Mouse (Mus musculus) heart, postnatal 14 days (tissue): ENCODE measurements around the gene Muc2. TPM values are rescaled to one million over a fixed set of nuclear protein-coding genes. Genes with fewer than 3 reads are reported as not detected.
A peak's percentile ranks its signal among the peaks of the same experiment; 100 is the strongest.

Experiments
- DNase-seq, 2 experiments: peaks; one replicate each; pipeline ENCODE4 v3.0.0; 2021 to 2022
- intact Hi-C: fragments of 180-260 bp; cut with DNase I; formaldehyde crosslinking; loops from one replicate; pipeline ENCODE4 v1.15.1; 2025
- total RNA-seq, 2 experiments: library from RNA; stranded (reverse); gene quantifications; 2 replicates each; pipeline ENCODE4 v1.2.3; 2021

The Muc2 gene
- total RNA-seq, 2 experiments from 2014 or later = 0.10 to 0.26 TPM

DNA sequence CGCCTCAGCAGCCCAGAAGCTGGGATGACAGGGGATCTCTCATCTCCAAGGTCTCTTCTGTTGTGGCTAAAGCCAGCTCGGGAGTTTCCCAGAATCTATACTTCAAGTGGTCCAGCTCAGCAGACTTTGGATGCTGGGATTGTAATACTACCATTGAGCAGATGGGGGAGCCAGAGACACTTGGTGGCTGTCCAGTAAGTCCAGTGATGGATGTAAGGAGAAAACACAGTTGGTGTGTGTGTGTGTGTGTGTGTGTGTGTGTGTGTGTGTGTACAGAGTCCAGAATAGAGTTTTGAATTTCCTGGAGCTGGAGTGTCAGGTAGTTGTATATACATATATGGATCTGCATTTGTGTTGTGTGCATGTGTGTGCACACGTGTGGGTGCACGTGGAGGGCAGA lies 65.7 kb downstream of the Muc2 start:
- peak; percentile 57 to 77 for DNase-seq
- intact Hi-C loops = loop anchor here (1.0 kb wide), 1 partner anchor 169 kb away; no protein-coding TSS in a partner anchor

GRCm38 (mm10) chr7:141758291-141758690 lies 68.2 kb downstream of the Muc2 start:
- no peak for DNase-seq
- intact Hi-C loops = no loop called here

- no peak for DNase-seq
- intact Hi-C loops = no loop called here
Measured at GRCm38 (mm10) chr7:141770521-141770920, 80.4 kb downstream of the Muc2 start.

DNA sequence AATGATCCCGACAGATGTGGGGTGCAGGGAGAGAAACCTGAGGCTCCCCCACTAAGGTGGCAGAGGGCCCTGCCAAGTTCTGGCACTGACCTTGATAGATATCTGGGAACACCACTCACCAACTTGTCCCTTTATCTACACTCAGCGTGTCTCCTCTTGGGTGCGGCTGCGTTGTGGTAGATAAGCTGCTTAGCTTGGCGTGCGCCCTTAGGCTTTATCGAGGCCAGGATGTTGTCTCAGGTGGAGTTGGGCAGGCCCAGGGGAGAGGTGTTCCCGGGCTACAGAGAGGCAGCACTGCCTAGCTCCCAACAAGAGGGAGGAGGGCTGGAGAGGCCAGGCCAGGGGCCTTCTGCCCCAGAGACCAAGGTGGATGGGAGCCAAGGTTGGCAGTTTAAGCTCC lies 80.8 kb downstream of the Muc2 start:
- intact Hi-C loops = no loop called here
- peak in 1 of 2 experiments; percentile 4 for DNase-seq

DNA sequence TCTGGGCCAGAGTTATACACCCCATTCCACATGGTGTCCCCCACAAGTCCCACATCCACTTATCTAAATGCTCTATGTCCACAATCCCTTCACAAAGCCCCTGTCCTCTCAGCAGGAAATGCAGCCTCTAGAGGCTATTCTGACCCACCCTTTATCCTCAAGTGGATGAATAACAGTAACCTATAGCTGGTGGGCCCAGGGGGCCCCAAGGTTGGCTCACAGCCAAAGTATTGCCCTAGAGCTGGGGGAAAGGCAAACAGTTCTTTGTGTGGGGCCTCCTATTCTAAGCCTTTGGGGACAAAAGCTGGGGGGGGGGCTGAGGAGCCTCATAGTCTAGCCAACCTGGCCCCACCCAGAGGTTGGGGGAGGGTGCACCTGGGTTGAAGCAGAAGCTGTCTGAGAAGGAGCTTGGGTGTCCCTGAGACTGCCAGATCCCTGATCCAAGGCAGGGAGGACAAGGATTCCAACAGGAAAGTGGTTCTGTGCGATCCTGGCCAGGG lies 82.0 kb downstream of the Muc2 start:
- intact Hi-C loops = no loop called here
- DNase-seq = no peak

DNA sequence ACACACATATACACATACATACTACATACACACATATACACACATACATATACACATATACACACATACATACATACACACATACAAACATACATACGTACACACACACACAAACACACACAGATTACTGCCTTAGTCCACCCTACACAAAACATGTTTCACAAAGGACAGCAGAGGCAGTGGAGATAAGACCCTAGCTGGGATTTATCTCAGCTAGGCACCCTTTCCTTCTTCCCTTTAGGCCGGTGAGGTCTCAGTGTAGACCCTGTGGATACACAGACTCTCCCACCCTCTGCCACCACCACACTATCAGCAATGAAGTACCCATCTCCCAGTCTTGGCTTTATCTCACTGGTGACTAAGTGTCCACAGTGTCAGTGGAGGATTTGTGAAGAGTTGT lies 84.7 kb downstream of the Muc2 start:
- no peak for DNase-seq
- intact Hi-C loops = no loop called here

DNA sequence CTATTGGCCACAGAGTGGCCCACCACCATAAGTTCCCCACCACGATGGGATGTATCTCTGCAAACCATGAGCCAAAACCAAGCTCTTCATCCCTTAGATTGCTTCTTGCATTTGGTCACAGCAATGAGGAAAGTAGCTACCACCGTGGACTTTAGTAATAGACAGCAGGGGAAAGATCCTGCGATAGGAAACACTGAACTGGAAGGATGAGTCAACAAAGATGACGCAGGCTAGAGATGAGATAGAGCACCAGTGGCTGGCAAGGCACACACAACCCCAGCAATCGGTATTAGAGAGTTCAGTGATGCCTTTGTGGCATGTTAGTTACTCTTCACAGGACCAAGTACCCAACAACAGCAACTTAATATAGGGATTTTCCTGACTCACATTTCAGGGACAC lies 86.1 kb downstream of the Muc2 start:
- intact Hi-C loops = no loop called here
- no peak for DNase-seq

GRCm38 (mm10) chr7:141788677-141789452 lies 98.7 kb downstream of the Muc2 start, which contains the start of gene Muc5ac:
Gene Muc5ac (plus strand): TSS chr7:141788972.
- intact Hi-C loops = no loop called here
- DNase-seq = no peak

DNA sequence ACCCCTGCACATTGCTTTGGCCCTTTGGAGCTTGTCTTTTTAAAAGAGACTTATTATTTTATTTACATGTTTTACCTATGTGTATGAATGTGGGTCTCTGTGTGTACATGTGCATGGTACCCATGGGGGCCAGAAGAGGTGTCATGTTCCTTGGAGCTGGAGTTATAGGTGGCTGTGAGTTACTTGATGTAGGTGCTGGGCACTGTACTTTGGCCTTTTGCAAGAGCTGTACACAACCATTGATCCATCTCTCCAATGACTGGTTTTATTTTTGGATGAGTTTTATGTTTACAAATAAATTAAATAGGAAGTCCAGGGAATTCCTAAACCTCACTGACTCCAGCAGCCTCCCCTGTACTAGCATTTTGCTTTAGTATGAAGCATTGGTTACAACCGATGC lies 104.1 kb downstream of the Muc2 start:
- no peak for DNase-seq

DNA sequence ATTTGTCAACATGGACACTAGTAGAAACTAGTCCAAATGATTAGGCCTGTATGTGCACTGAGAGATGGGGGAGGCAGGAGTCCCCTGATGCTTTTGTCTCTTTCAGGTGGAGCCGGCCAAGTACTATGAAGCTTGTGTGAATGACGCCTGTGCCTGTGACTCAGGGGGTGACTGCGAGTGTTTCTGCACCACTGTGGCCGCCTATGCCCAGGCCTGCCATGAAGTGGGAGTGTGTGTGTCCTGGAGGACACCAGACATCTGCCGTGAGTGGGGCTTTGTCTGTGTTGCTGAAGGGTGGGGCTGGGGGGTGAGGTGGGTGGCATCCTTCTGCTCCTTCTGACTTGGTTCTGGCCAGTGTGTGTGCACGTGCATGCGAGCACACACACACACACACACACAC lies 113.1 kb downstream of the Muc2 start:
- no peak for DNase-seq
- intact Hi-C loops = no loop called here

More for the DNA sequence above, 104.1 kb downstream of the Muc2 start:
- intact Hi-C loops = no loop called here

Other genes with a start within 250 kb of the Muc2 start
- gene Pidd1, start 246.3 kb upstream of the Muc2 start, total RNA-seq = 1 to 10 TPM; 1.1 to 1.2 TPM
- gene Rplp2, start 243.0 kb upstream of the Muc2 start, total RNA-seq = 100 to 1,000 TPM; 876 to 946 TPM
- gene Pnpla2, start 235.1 kb upstream of the Muc2 start, total RNA-seq = 100 to 1,000 TPM; 351 to 430 TPM
- gene Cracr2b, start 229.2 kb upstream of the Muc2 start, total RNA-seq = 10 to 100 TPM; 25.2 to 27.9 TPM
- 100 to 1,000 TPM; 258 to 268 TPM for gene Cd151, start 222.9 kb upstream of the Muc2 start, total RNA-seq
- 10 to 100 TPM; 69.8 to 71.4 TPM for gene Polr2l, start 215.2 kb upstream of the Muc2 start, total RNA-seq
- gene Tspan4, start 215.1 kb upstream of the Muc2 start, total RNA-seq = 10 to 100 TPM; 24.0 to 31.2 TPM
- 10 to 100 TPM; 42.6 to 42.8 TPM for gene Chid1, start 150.5 kb upstream of the Muc2 start, total RNA-seq
- gene Ap2a2, start 128.2 kb upstream of the Muc2 start, total RNA-seq = 10 to 100 TPM; 51.4 to 52.2 TPM
- gene Muc6, start 35.0 kb upstream of the Muc2 start, total RNA-seq = not detected
- under 1 TPM in 1 of 2 experiments, not detected in 1; 0.02 TPM for gene Muc5ac, start 98.6 kb downstream of the Muc2 start, total RNA-seq
- gene Muc5b, start 148.7 kb downstream of the Muc2 start, total RNA-seq = 1 to 10 TPM in 1 of 2 experiments, not detected in 1; 2.1 TPM
- gene Tollip, start 228.2 kb downstream of the Muc2 start, total RNA-seq = 10 to 100 TPM; 46.1 to 48.6 TPM